Mouse (Mus musculus) natural killer cell, adult 2 months (primary cell): ENCODE results near the gene Thoc5.

Experiments used
- DNase-seq, 2 experiments: peaks; one replicate each; pipeline ENCODE4 v3.0.0; 2022; ENCODE audit warnings: low spot score in 2 of 2

Gene Thoc5

DNA sequence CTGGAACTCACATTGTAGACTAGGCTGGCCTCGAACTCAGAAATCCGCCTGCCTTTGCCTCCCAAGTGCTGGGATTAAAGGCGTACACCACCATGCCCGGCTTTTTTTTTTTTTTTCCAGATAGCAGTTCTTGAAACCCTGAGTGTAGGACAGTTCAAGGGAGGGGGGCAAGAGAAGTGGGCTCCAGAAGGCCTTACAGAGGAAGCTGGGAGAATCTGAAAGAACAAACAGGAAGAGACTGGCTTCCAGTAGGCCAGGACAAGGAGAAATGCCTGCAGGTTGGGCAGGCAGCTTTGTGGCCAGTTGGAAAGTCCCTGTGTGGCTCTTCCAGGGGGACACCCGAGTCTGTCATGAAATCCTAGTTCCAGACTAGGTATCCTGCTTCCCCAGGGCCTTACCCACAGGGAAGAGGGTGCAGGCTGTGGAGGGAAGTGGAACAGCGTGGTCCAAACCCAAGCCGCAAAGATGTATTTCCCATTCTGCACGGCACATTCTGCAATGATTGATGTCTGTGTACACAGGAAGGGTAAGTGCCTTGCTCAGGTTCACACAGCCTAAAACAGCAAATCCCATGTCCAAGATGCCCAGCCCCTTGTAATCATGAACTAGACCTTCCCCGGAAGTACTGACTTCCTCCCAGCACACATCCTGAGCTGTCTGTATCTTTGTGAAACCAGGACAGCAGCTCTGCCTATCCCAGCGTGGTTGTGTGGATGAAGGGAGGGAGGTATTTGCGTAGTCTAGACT lies 79.4 kb downstream of the Thoc5 start:
- no peak for DNase-seq

DNA sequence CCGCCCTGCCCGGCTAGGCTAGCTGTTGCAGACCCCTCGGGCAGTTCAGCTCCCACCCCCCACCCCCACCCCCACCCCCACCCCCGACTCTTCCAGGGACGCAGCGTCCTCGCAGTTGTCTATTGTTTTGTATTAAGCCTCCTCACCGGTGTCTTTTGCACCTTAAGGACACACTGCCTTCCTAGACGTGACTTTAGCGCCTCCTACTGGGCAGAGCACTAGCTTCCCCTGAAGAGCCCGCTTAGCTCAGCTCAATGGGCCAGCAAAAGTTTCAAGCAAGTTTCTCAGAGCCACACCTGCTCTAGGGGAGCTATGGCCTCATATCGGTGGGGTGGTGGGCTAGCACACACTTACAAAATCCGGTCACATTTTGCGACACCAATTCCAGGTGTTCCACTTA lies 80.5 kb downstream of the Thoc5 start:
- DNase-seq = peak; percentile 57 to 77
